Mouse (Mus musculus): ENCODE data around the gene Apold1. TPM values are rescaled to one million over a fixed set of nuclear protein-coding genes. Genes with fewer than 3 reads are reported as not detected.

Gene Apold1
- total and polyA plus RNA-seq, 3 experiments = 0.08 to 0.12 TPM; not detected in 1

DNA sequence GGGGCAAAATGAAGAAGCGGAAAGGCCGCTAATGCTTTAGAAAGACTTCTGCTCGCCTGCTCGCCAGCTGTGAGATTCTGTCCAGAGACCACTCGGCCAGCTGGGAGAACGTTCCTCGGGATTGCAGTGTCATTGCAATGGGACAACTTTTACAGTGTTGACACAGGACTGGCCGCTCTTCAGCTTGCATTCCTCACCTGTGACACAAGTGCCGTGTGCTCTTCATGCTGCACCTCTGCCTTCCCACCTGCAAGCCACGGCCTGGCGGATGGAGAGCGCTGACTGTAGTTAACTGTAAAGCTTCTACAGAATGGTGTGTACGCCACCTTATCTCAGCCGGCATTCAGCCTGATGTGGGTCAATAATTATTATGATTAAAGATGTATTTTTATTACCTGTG lies 41.9 kb downstream of the Apold1 start:
- Histone ChIP-seq H3K27ac (ENCODE audit: control insufficient read depth, low read depth, low read length) (no peak overlapping the region), H3K27me3 (ENCODE audit: control insufficient read depth in 1 of 2, insufficient read depth in 2 of 2, low read length in 2 of 2) (no peaks in the 10 kb centered on the region), H3K9ac (ENCODE audit: control insufficient read depth, low read depth, low read length, poor library complexity, severe bottlenecking) (no peak overlapping the region), H3K4me1 (ENCODE audit: control insufficient read depth in 1 of 2, insufficient read depth in 2 of 2, low read length in 2 of 2) (peaks cover 4 to 22% of the 10 kb centered on the region in 2 experiments), H3K4me3 (ENCODE audit: control insufficient read depth in 1 of 2, insufficient read depth in 1 of 2, low read depth in 2 of 2, low read length in 2 of 2) (no peak overlapping the region), H3K79me2 (ENCODE audit: control insufficient read depth, insufficient read depth, low read length, poor library complexity) (no peaks in the 10 kb centered on the region), H3K36me3 (ENCODE audit: control insufficient read depth in 1 of 2, insufficient read depth in 2 of 2, low read length in 2 of 2) (peaks cover 13 to 18% of the 10 kb centered on the region in 2 experiments), H3K9me3 (replicated peaks; ENCODE audit: insufficient read depth, low read length) (no peaks in the 10 kb centered on the region)
- no peak for TF ChIP-seq NELFE (IDR thresholded peaks at IDR 0.05; ENCODE audit: low read depth, low read length)
- no peak for TF ChIP-seq HCFC1 (IDR thresholded peaks at IDR 0.05; ENCODE audit: low read depth, low read length)
- no peak for TF ChIP-seq RCOR1 (IDR thresholded peaks at IDR 0.05; ENCODE audit: low read depth, low read length)
- no peak for TF ChIP-seq MYC (IDR thresholded peaks at IDR 0.05; ENCODE audit: low read depth, low read length)
- no peak for TF ChIP-seq BHLHE40 (IDR thresholded peaks at IDR 0.05; ENCODE audit: borderline replicate concordance, low read depth, low read length)
- no peak for TF ChIP-seq TCF12 (IDR thresholded peaks at IDR 0.05; ENCODE audit: low read depth, low read length)
- DNase-seq (ENCODE audit: low read depth, low spot score) = no peak

DNA sequence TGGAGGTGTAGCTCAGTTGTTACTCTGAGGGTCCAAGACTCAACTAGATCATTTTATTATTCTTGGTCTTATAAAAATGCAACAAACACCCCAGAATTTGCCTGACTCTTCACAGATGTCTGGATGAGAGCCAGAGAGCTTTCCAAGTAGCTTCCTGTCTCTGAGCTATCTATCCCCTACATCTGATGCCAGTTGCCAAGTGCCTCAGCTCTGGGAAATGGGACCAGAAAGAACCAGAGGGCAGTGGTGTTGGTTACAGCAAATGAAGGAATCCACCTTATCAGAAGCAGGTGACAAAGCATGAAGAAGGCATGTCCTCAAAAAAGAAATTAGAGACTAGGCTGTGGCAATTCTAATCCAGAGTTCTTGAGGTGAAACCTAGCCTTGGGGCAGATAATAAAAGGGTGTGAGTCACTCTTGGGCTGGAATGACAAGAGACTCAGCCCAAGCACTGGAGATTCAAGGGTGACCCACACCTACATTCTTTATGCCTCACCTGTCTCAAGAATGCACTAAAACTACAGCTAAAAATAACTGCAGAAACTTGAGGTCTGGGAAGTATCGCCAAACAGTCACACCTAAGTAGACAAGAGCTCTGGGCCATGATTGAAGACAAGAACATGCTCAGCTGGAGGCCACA lies 43.4 kb downstream of the Apold1 start:
- TF ChIP-seq GATA1 (IDR thresholded peaks at IDR 0.05; ENCODE audit: low read depth, low read length) (peak; percentile 77; the same call in 1 of the 2 replicates), ZKSCAN1 (IDR thresholded peaks at IDR 0.05; ENCODE audit: low read depth, low read length) (no peak), MEF2A (IDR thresholded peaks at IDR 0.05; ENCODE audit: extremely low read depth, insufficient replicate concordance, low read depth, low read length, poor library complexity, severe bottlenecking) (no peak), TCF12 (IDR thresholded peaks at IDR 0.05; ENCODE audit: low read depth, low read length) (peak; percentile 54; the same call in 1 of the 2 replicates), UBTF (IDR thresholded peaks at IDR 0.05; ENCODE audit: borderline replicate concordance, insufficient read depth, low read depth, low read length) (no peak), EP300 (IDR thresholded peaks at IDR 0.05; ENCODE audit: low read depth in 1 of 2, low read length in 2 of 2) (peak; percentile 56 to 59), ETS1 (IDR thresholded peaks at IDR 0.05; ENCODE audit: low read depth, low read length) (peak; percentile 54; the same call in 1 of the 2 replicates), TAL1 (IDR thresholded peaks at IDR 0.05; ENCODE audit: low read length) (peak; percentile 54), HCFC1 (IDR thresholded peaks at IDR 0.05; ENCODE audit: low read depth, low read length) (no peak), SIN3A (IDR thresholded peaks at IDR 0.05; ENCODE audit: low read length) (0 out of 2 replicates have a peak, but pooled peaks have one; percentile 22), MYB (IDR thresholded peaks at IDR 0.05; ENCODE audit: low read depth, low read length) (no peak)
- H3K4me1 ChIP-seq (ENCODE audit: control insufficient read depth in 1 of 2, insufficient read depth in 2 of 2, low read length in 2 of 2) = peaks cover 4 to 22% of the 10 kb centered on the region in 2 experiments
- DNase-seq (ENCODE audit: low read depth, low spot score) = peak; percentile 71
- H3K36me3 ChIP-seq (ENCODE audit: control insufficient read depth in 1 of 2, insufficient read depth in 2 of 2, low read length in 2 of 2) = peaks cover 4 to 18% of the 10 kb centered on the region in 2 experiments; a peak in 3 of 4 replicates
- H3K4me3 ChIP-seq (ENCODE audit: control insufficient read depth in 1 of 2, insufficient read depth in 1 of 2, low read depth in 2 of 2, low read length in 2 of 2) = no peak overlapping the region
- H3K27me3 ChIP-seq (ENCODE audit: control insufficient read depth in 1 of 2, insufficient read depth in 2 of 2, low read length in 2 of 2) = no peaks in the 10 kb centered on the region
- H3K9ac ChIP-seq (ENCODE audit: control insufficient read depth, low read depth, low read length, poor library complexity, severe bottlenecking) = no peak overlapping the region
- peak overlapping the region; percentile 29 for H3K27ac ChIP-seq (ENCODE audit: control insufficient read depth, low read depth, low read length)
- no peaks in the 10 kb centered on the region for H3K9me3 ChIP-seq (replicated peaks; ENCODE audit: insufficient read depth, low read length)
- no peaks in the 10 kb centered on the region for H3K79me2 ChIP-seq (ENCODE audit: control insufficient read depth, insufficient read depth, low read length, poor library complexity)
